Mouse (Mus musculus) thymus, postnatal 4 days (tissue): ENCODE results near the gene Olig1.

Experiments
- DNase-seq: peaks from one replicate; pipeline ENCODE4 v3.0.0; 2021

Gene Olig1

DNA sequence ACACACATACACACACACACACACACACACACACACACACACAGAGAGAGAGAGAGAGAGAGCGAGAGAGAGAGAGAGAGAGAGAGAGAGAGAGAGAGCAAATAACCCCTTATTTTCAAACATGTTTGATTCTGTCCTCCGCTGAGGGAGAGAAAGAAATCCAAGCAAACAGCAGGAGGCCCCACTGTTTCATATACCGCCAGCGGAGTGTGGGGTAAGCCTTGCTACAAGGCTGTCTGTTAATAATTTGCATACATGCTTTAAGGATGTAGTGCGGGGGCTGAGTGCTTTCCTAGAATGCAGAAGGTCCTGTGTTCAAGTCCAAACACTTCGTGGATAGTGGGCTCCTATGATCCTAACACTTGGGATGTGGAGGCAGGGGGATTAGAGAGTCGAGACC lies 43.3 kb downstream of the Olig1 start:
- DNase-seq, result no peak

DNA sequence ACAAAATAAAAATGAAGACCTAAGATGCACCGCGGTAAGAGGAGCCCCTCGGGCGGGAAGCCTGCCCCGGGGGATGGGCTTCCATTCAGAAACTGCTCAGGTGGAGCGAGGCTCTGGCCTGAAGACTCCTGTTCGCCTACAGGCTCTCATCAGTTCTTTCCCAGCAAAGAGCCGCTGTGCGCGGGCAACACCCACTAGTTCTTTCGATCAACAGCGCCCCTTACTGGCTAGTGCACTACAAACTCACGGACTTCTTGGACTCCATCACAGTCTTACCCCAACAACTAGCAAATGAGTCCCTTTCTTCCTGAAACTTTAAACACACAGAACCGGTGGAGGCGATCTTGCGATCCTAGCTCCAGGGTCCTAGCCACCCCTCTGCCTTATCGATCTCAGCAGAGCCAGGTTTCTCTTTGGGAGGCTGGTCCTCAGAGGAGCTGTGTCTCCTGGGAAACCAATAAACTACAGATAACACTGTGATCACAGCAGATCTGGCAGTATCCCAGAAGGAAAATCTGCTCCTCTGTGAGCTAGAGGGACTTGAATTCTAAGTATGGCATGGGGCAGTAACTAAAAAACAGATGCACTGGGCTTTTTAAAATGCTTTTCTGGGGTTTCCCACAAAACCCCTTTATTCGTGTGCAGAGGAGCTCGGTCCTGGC lies 44.7 kb downstream of the Olig1 start:
- peak; percentile 74 for DNase-seq

DNA sequence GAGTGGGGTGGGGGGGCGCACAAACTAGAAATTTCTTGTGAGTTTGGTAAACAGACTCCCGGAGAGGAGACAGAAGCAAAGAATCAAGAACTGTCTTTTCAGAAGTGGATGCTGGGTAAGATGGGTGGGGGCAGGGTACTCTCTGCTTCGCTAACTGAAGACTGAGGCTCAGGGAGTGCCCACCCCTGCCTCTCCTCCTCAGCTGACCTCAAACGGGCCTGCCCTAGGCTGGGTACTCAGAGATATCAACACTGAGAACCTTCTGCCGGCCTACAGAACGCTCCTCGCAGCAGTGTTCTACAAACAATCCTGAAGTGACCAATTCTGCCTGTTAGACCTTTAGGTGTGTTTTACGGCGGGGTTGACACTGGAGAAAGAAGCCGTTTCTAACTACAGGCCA lies 50.6 kb downstream of the Olig1 start:
- DNase-seq, result no peak

DNA sequence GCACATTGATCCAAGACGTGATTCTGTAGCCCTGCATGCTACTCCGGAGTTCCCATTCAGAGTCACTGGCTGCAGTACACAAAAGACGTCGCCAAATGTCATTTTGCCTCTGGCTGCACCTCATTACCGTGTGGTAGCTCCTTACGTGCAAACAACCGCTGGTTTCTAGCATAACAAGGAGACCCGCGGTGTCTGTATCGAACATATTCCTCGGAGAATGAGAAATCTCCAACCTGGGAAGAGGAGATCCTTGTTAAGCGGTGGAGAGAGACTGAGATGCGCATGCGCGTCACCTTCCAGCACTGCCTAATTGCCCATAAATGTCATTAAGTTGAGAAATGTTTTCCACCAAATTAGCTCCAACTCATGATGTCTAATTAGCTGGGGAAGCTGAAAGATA lies 51.0 kb downstream of the Olig1 start:
- no peak for DNase-seq
